Mouse (Mus musculus): ENCODE measurements around the gene Klk1. TPM values are rescaled to one million over a fixed set of nuclear protein-coding genes. Genes with fewer than 3 reads are reported as not detected.
"Not testable (repeated sequence)": the region's sequence is repeated elsewhere in the genome, so short reads cannot be mapped to it uniquely, and the experiment has no call there.

Klk1 gene
- polyA plus RNA-seq, 1 experiment = not detected

GRCm38 (mm10) chr7:44208307-44208706 is 16.9 kb upstream of the Klk1 start:
- no peak overlapping the region for H3ac ChIP-seq (ENCODE audit: control insufficient read depth, insufficient read length, low read depth)
- no peaks in the 10 kb centered on the region for H3K79me3 ChIP-seq (ENCODE audit: low read depth)
- H3K79me2 ChIP-seq (ENCODE audit: control insufficient read depth, insufficient read depth) = no peaks in the 10 kb centered on the region
- H3K27me3 ChIP-seq (ENCODE audit: control insufficient read depth, insufficient read depth, insufficient read length) = no peaks in the 10 kb centered on the region
- TF ChIP-seq CTCF (IDR thresholded peaks at IDR 0.05; ENCODE audit: control insufficient read depth, insufficient read depth, insufficient read length) = no peak
- no peak for TF ChIP-seq MAX (IDR thresholded peaks at IDR 0.05)
- TF ChIP-seq FOSL1 (IDR thresholded peaks at IDR 0.05; ENCODE audit: insufficient read depth, low read length, poor library complexity, severe bottlenecking) = no peak
- no peak for TF ChIP-seq MYOG (IDR thresholded peaks at IDR 0.05; ENCODE audit: control insufficient read depth, extremely low read depth, insufficient read length)
- no peak for TF ChIP-seq CEBPB (IDR thresholded peaks at IDR 0.05; ENCODE audit: low read depth)
- TF ChIP-seq USF1 (IDR thresholded peaks at IDR 0.05; ENCODE audit: low read depth) = no peak
- TF ChIP-seq MYOD1 (IDR thresholded peaks at IDR 0.05; ENCODE audit: control insufficient read depth, insufficient read length, low read depth) = no peak
- no peak overlapping the region for H3K4me3 ChIP-seq (ENCODE audit: insufficient read depth, poor library complexity, severe bottlenecking)
- H3K36me3 ChIP-seq (ENCODE audit: control insufficient read depth, insufficient read depth) = no peaks in the 10 kb centered on the region

DNA sequence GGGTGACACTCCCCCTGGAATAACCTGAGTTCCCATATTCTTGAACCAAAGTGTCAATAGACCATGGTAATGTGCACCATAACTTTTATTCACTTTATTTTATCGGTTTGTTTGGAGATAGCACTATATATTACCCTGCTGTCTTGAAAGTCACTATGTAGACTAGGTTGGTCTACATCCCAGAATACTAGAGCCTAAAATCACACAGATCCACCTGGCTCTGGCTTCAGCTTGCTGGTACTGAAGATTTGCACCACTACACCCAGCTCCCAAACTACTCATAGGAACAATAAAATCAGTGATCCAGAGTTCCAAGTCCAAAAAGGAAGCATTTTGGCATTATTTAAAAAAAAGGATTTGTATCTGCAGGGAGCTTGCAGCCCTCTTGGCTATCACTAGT is 9.5 kb upstream of the Klk1 start, which contains the start of gene Klk1b5:
Klk1b5 (plus strand) TSS at position 301 of the 400 bp plus-strand sequence.
- H3K27me3 ChIP-seq (ENCODE audit: control insufficient read depth, insufficient read depth, insufficient read length) = no peaks in the 10 kb centered on the region
- no peak within 1 kb of the TSS for H3ac ChIP-seq (ENCODE audit: control insufficient read depth, insufficient read length, low read depth)
- no peaks in the 10 kb centered on the region for H3K79me3 ChIP-seq (ENCODE audit: low read depth)
- no peaks in the 10 kb centered on the region for H3K36me3 ChIP-seq (ENCODE audit: control insufficient read depth, insufficient read depth)
- no peaks in the 10 kb centered on the region for H3K79me2 ChIP-seq (ENCODE audit: control insufficient read depth, insufficient read depth)
- TF ChIP-seq CTCF (IDR thresholded peaks at IDR 0.05; ENCODE audit: control insufficient read depth, insufficient read depth, insufficient read length) = no peak
- no peak for TF ChIP-seq MYOD1 (IDR thresholded peaks at IDR 0.05; ENCODE audit: control insufficient read depth, insufficient read length, low read depth)
- no peak for TF ChIP-seq MAX (IDR thresholded peaks at IDR 0.05)
- TF ChIP-seq USF1 (IDR thresholded peaks at IDR 0.05; ENCODE audit: low read depth) = no peak
- no peak for TF ChIP-seq CEBPB (IDR thresholded peaks at IDR 0.05; ENCODE audit: low read depth)
- no peak for TF ChIP-seq MYOG (IDR thresholded peaks at IDR 0.05; ENCODE audit: control insufficient read depth, extremely low read depth, insufficient read length)
- TF ChIP-seq FOSL1 (IDR thresholded peaks at IDR 0.05; ENCODE audit: insufficient read depth, low read length, poor library complexity, severe bottlenecking) = no peak
- H3K4me3 ChIP-seq (ENCODE audit: insufficient read depth, poor library complexity, severe bottlenecking) = no peak within 1 kb of the TSS

DNA sequence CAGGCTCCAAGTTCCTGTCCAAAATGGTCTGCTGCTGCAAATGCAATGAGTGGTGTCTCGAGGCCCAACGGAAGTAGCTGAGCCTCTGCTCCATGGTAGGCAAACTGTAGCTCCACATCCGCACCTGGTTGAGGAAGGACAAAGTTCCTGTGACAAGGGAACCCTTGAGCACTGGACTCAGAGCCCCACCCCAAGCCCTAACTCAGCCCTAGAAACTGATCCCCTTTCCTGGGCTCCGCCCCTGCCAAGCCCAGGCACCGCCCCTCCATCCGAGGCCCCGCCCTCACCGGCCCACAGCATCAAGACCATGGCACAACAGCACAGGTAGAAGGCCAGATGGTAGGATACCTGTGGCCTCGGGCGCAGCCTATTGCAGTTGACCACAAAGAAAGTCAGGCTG is 3.6 kb upstream of the Klk1 start:
- H3K27me3 ChIP-seq (ENCODE audit: control insufficient read depth, insufficient read depth, insufficient read length); H3K79me3 ChIP-seq (ENCODE audit: low read depth); H3K79me2 ChIP-seq (ENCODE audit: control insufficient read depth, insufficient read depth): not testable (repeated sequence)

GRCm38 (mm10) chr7:44222335-44222734 is 2.8 kb upstream of the Klk1 start:
- not testable (repeated sequence) for H3K79me3 ChIP-seq (ENCODE audit: low read depth); H3K79me2 ChIP-seq (ENCODE audit: control insufficient read depth, insufficient read depth); H3K4me3 ChIP-seq (ENCODE audit: insufficient read depth, poor library complexity, severe bottlenecking); H3K27me3 ChIP-seq (ENCODE audit: control insufficient read depth, insufficient read depth, insufficient read length); H3K36me3 ChIP-seq (ENCODE audit: control insufficient read depth, insufficient read depth); H3ac ChIP-seq (ENCODE audit: control insufficient read depth, insufficient read length, low read depth)

More for the DNA sequence above, 3.6 kb upstream of the Klk1 start:
- not testable (repeated sequence) for H3K4me3 ChIP-seq (ENCODE audit: insufficient read depth, poor library complexity, severe bottlenecking); H3K36me3 ChIP-seq (ENCODE audit: control insufficient read depth, insufficient read depth); H3ac ChIP-seq (ENCODE audit: control insufficient read depth, insufficient read length, low read depth)

DNA sequence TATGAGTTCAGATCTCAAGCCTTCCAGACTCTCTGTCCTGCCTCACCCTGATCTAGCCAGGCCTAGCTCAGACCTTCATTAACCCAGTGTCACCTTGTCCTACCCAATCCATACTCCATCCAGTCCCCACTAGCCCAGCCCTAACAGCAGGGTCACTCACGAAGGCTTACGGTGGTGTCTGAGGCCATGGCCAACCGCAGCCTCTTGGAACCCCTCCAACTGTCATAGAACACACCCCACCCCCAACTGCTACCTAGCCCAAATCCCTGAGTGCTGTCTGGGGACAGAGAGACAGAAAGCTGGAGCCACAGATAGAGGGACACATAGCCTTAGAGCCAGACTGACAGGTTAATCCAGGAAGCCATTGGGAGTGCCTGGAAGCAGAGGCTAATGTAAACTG is 10.7 kb downstream of the Klk1 start, which contains the start of gene Gm36864:
Gm36864 (plus strand) TSS at position 269 of the 400 bp plus-strand sequence.
- no peaks in the 10 kb centered on the region for H3K79me3 ChIP-seq (ENCODE audit: low read depth)
- H3K79me2 ChIP-seq (ENCODE audit: control insufficient read depth, insufficient read depth) = no peaks in the 10 kb centered on the region
- no peak for TF ChIP-seq MYOG (IDR thresholded peaks at IDR 0.05; ENCODE audit: control insufficient read depth, extremely low read depth, insufficient read length)
- no peak for TF ChIP-seq FOSL1 (IDR thresholded peaks at IDR 0.05; ENCODE audit: insufficient read depth, low read length, poor library complexity, severe bottlenecking)
- TF ChIP-seq MYOD1 (IDR thresholded peaks at IDR 0.05; ENCODE audit: control insufficient read depth, insufficient read length, low read depth) = no peak
- TF ChIP-seq USF1 (IDR thresholded peaks at IDR 0.05; ENCODE audit: low read depth) = no peak
- no peak for TF ChIP-seq CTCF (IDR thresholded peaks at IDR 0.05; ENCODE audit: control insufficient read depth, insufficient read depth, insufficient read length)
- no peak for TF ChIP-seq MAX (IDR thresholded peaks at IDR 0.05)
- TF ChIP-seq CEBPB (IDR thresholded peaks at IDR 0.05; ENCODE audit: low read depth) = no peak
- no peak within 1 kb of the TSS for H3K4me3 ChIP-seq (ENCODE audit: insufficient read depth, poor library complexity, severe bottlenecking)
- H3K27me3 ChIP-seq (ENCODE audit: control insufficient read depth, insufficient read depth, insufficient read length) = peaks cover 27% of the 10 kb centered on the region
- H3ac ChIP-seq (ENCODE audit: control insufficient read depth, insufficient read length, low read depth) = no peak within 1 kb of the TSS
- no peaks in the 10 kb centered on the region for H3K36me3 ChIP-seq (ENCODE audit: control insufficient read depth, insufficient read depth)

DNA sequence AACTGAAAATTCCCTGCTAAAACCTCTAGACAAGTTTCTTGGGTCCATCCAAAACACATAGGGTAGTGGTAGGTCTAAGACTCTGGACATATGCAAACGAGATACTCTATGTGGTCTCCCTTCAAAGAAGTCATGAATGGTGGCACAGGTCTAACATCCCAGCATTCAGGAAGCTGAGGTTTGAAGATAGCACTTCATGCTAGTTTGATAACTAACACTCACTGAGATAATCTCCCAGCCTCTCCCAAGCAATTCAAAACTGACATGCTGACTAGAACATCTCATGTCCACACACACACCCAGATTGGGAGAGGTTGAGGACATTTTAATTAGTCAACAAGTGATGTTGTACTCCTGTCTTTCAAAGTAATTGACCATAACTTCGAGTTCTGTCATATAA is 14.8 kb downstream of the Klk1 start:
- peaks cover 23% of the 10 kb centered on the region for H3K27me3 ChIP-seq (ENCODE audit: control insufficient read depth, insufficient read depth, insufficient read length)
- H3K36me3 ChIP-seq (ENCODE audit: control insufficient read depth, insufficient read depth) = no peaks in the 10 kb centered on the region
- no peak for TF ChIP-seq MAX (IDR thresholded peaks at IDR 0.05)
- TF ChIP-seq CTCF (IDR thresholded peaks at IDR 0.05; ENCODE audit: control insufficient read depth, insufficient read depth, insufficient read length) = no peak
- no peaks in the 10 kb centered on the region for H3K79me2 ChIP-seq (ENCODE audit: control insufficient read depth, insufficient read depth)
- no peaks in the 10 kb centered on the region for H3K79me3 ChIP-seq (ENCODE audit: low read depth)
- H3K4me3 ChIP-seq (ENCODE audit: insufficient read depth, poor library complexity, severe bottlenecking) = no peak overlapping the region
- no peak overlapping the region for H3ac ChIP-seq (ENCODE audit: control insufficient read depth, insufficient read length, low read depth)

Data from C2C12 (cell line).